Mouse (Mus musculus) hematopoietic stem cell, adult 5-6 weeks (primary cell): ENCODE data around the gene Phkg2. TPM values are rescaled to one million over a fixed set of nuclear protein-coding genes. Genes with fewer than 3 reads are reported as not detected.

ENCODE experiments used
- ATAC-seq, 2 experiments: fragments of 125-278 bp in 1 of 2; replicated peaks in 1 of 2; 2 replicates each; pipeline ENCODE4 v1.8.0; 2016 to 2017; ENCODE audit warnings: inconsistent platforms in 2 of 2, mild to moderate bottlenecking in 2 of 2, moderate number of reproducible peaks in 2 of 2, low read depth in 1 of 2, moderate TSS enrichment in 1 of 2; ENCODE audit not compliant: low FRiP score in 2 of 2, poor library complexity in 2 of 2, severe bottlenecking in 2 of 2, insufficient read depth in 1 of 2, low TSS enrichment in 1 of 2
- total RNA-seq: library from RNA; stranded (forward); fragments of 172-1452, 232-1000 nt; gene quantifications from 2 replicates; pipeline ENCODE4 v1.2.3, GENCODE M21; 2017

Gene Phkg2
- 35.7 and 51.0 TPM in 2 replicates for total RNA-seq

DNA sequence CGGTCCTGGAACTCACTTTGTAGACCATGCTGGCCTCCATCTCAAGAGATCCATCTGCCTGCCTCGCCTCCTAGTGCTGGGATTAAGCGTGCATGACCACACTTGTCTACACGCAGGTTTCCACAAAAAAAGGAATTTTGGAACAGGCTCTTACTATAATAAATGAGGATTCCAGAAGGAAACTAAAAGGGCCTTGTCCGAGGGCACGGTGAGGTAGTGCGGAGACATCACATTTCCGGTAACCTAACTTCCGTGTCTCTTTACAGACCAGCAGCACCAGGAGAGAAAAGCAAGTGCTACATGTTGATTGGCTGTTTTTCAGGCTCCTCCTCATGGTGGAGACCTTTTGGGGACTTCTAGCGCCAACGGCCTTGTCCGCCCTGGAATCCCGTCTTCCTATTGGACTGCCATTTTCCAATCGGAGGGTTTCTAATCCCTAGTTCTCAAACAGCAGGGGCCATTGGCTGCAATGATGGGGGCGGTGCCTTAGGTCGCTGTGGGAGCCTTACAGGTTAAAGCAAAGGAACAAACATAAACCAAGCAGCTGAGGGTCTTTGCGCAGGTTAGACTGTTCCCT lies at the start of gene Phkg2:
TSS of gene Phkg2 (plus strand) at position 446 of the 577 bp plus-strand sequence.
- ATAC-seq = peak; percentile 97 to 100

- ATAC-seq = no peak
These were observed 31.5 kb upstream of the Phkg2 start for GRCm38 (mm10) chr7:127541671-127542070.

DNA sequence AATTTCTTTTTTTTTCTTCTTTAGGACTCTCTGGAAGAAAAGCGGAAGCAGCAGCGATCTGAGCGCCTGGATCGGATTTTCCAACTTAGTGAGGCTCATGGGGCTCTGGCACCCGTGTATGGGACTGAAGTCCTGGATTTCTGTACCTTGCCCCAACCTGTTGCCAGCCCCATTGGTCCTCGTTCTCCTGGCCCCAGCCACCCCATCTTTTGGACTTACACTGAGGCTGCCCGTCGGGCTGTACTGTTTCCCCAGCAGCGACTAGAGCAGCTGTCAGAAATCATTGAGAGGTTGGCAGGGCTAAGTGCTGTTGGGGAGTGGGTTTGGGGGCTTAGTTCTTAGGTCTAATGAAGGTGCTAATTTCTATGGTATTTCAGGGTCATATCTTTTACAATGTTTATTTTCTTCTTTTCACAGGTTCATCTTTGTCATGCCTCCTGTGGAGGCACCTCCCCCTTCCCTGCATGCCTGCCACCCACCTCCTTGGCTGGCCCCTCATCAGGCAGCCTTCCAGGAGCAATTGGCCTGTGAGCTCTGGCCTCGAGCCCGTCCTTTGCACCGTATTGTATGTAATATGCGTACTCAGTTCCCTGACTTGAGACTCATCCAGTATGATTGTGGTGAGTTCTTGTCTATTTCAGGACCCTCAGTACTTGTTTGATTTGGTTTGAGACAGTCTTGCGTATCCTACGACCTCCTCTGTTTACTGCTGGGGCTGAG lies 23.9 kb upstream of the Phkg2 start:
- ATAC-seq = no peak

DNA sequence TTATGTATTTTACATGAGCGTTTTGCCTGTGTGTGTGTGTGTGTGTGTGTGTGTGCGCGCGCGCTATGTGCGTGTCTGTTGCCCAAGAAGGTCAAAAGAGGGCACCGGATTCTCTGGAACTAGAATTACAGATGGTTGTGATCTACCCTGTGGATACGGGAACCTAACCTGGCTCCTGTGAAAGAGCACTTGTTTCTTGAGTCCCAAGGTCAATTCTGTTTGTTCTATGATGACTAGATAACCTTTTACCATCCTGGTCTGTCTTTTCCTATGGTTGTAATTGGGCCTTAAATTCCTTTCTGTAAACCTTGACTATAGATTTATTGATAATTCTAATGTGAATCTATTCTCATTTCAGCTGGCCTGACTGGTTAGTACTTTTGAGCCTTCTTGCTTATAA lies 21.6 kb upstream of the Phkg2 start:
- no peak for ATAC-seq

DNA sequence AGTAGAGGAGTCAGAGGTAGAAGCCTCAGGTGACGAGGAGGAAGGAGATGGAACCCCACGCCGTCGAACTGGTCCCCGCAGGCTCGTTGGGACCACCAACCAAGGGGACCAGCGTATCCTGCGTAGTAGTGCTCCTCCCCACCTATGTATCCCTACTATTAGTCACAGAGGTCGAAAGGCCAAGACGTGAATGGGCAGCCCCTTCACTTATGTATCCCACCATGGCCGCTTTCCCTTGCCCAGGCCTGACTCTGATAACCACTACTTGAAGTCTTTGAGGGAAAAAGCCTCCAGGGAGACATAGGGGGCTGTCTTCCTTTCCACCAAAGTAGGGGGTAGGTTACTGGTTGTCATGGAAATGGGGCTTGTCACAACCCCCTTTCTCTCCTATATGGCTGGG lies 12.6 kb upstream of the Phkg2 start:
- no peak for ATAC-seq

DNA sequence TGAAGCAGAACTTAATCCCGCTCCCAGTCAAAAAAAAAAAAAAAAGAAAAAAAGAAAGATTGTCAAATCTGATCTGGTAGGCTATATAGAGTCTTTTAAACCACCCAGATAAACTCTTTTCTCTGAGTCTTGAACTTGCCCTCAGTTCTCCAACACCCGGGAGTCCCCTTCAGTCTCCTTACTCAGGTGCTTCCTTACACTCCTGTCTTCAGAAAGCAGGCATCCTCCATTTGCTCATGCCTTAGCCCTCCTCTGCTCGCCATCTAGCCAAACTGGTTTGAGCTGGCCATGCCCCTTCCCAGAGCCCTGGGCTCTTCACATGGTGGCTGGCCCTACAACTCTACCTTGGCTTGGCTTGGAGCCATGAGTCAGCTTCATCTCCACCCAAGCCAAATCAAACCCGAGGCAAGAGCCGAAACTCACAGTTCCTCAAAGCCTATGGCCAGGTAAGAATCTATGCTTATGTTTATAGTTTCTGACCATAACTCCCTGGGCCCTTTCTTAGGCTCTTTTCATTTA lies 11.7 kb upstream of the Phkg2 start, which contains the start of gene Tmem265:
TSS of gene Tmem265 (plus strand) at position 51 of the 519 bp plus-strand sequence.
- ATAC-seq = no peak

DNA sequence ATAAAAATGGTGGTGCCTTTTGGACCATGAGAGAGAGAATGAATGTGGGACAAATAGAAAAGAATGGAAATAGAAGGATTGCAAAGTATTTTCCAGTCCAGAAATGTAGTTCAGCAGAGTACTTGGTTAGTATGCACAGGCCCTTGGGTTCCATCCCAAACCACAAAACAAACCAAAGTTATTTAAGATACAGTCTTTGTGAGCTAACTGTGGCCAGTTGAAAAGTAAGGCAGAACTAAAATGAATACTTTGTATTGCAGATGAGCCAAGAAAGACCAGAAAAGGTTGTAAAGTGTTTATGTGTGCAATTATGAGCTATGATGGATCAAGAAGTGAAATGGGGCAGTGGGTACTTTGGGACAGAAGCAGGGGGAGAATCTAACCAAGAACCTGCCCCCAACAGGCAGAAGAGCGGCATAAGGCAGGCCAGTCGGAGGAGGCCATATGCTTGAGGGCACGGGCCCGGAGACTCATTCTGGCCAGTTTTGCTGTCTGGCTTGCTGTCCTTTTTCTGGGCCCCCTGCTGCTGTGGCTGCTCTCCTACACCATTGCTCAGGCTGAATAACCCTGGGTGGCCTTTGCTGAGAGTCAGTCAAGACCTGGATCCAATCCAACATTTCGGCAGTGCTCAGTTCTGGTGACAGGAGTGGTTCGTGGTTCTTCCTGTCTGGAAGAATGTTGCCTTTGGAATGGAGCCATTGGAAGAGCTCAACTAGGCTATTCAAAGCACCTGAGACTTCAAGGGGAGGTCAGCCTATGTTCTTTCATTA lies 8.6 kb upstream of the Phkg2 start:
- no peak for ATAC-seq

- ATAC-seq = no peak
These were observed 416 bp downstream of the Phkg2 start for GRCm38 (mm10) chr7:127573503-127574008.

DNA sequence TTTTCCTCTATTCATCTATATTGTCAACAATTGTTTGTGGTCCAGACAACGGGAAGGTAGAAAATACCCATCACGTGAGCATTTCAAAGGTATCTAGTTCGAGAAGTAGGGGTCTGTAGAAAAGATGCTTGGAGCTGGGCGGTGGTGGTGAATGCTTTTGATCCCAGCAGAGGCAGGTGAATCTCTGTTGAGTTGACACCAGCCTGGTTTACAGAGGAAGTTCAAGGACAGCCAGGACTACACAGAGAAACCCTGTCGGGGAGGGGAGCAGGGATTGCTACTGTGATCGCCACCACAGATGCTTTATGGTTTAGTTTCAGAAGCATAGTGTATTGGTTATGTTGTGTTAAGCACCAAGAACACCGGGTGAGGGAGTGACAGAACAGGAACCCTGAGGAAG lies 975 bp downstream of the Phkg2 start:
- no peak for ATAC-seq

DNA sequence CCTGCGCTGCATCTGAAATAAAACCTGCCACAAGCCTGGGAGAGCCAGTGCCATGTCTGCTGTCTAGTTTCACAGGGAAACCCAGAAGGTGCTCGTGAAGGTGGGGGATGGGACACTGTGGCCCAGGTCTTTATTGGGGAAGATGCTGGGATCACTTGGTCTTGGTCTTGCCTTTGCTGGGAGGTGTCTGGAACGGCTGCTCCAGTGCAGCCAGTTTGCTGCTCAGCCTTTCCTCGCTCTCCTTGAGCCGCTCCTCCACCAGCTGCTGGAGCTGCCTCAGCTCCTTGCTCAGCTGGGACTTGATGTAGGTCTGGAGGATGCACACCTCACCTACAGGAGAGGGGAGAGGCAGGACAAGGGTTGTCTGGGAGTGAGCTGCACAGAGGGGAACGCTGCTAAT lies 10.1 kb downstream of the Phkg2 start:
- ATAC-seq = no peak

- ATAC-seq = peak; percentile 5 to 19; a peak in 1 of 4 replicates
These were observed 11.9 kb downstream of the Phkg2 start for GRCm38 (mm10) chr7:127585031-127585430.

DNA sequence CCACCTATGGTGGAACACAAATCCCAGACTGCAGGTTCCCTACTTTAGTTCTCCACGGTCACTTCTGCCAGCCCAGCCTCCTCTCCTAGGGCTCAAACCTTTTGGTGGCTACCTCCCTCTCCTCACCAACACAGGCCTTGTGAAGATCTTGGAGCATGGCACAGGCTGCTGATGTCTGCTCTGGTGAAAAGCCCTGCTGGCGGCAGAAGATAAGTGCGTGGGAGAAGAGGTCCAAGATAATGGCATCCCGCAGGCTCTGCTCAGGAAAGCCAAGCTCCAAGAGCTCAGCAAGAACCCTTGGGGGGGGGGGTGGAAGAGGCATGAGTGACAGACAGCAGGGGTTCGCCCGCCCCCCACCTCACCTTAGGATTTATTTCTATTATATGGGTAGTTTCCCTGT lies 13.0 kb downstream of the Phkg2 start:
- no peak for ATAC-seq

DNA sequence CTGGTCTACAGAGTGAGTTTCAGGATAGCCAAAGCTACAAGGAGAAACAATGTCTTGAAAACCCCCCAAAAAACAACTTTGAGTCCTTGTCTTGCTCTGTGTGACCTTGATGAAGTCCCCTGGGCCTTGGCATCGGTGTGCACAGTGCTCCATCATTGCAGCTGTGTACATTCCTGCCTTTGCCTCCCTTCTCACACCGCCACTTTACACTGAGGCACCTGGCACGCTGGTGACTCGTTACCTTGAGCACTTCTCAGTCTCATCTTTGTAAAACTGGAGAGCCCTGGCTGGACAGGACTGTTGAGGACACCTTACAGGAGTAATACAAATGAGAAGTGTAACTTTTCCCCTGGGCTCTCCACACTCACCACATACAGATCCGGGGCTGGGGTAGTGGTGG lies 14.1 kb downstream of the Phkg2 start:
- no peak for ATAC-seq

DNA sequence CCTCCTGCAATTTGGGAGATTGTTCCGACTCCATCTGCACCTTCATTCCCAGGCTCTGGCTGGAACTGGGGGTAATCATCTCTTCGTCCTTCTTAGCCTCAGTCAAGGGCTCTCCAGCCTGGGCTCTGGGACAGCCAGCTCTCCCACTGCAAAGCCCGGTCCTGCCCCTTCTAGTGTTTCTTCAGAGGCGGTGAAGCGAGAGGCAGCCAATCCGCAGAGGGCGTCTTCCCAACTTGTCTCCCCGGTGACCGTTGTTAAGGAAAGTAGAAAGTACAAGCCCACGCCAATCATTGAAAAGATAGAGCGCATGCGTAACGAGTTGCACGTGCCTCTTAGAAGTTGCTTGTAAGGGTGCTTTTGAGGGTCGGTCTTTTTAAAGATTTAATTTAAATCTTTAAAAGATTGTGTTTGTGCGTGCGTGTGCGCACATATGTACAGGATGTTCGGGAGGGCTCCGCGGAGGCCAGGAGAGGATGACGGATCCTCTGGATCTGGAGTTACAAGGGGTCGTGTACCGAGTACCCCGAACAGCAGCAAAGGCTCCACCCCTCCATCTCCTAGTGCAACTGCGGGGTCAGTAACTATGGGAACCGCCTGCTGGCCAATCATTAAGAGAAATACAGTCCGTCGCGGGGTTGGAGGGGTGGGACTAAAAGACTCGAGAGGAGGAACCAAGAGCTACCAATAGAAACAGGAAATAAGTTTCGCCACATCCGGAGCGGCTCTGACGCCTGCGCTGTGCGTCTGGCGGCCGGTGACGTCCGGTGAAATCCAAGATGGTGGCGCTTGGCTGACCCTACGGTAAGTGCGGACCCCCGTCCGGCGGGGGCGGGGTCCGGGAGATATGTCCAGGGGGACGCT lies 15.1 kb downstream of the Phkg2 start, which contains the start of the genes Ccdc189 and Rnf40:
TSS of gene Ccdc189 (minus strand) at position 585 of the 861 bp plus-strand sequence.
TSS of gene Rnf40 (plus strand) at position 757 of the 861 bp plus-strand sequence.
- peak; percentile 93 to 94 for ATAC-seq

- ATAC-seq = no peak
These were observed 15.8 kb downstream of the Phkg2 start for GRCm38 (mm10) chr7:127588901-127589300.

GRCm38 (mm10) chr7:127589637-127590036 lies 16.5 kb downstream of the Phkg2 start:
- ATAC-seq = no peak

- no peak for ATAC-seq
These were observed 18.0 kb downstream of the Phkg2 start for GRCm38 (mm10) chr7:127591108-127591507.
